Mouse (Mus musculus) cortical plate, adult 2 months (tissue): Measurements from ENCODE around the gene Ago3.

Experiments used
- CTCF ChIP-seq: fragments of 200-500 bp; IDR thresholded peaks from 2 replicates; pipeline ENCODE4 v1.5.1; 2011; ENCODE audit warnings: mild to moderate bottlenecking, control low read depth, low read length; ENCODE audit not compliant: insufficient read depth; ENCODE audit errors: extremely low read depth
- POLR2A ChIP-seq: fragments of 200-500 bp; IDR thresholded peaks from 2 replicates; pipeline ENCODE4 v1.6.1; 2011; ENCODE audit warnings: mild to moderate bottlenecking, low read length, control low read depth; ENCODE audit not compliant: insufficient read depth; ENCODE audit errors: extremely low read depth

- TF ChIP-seq CTCF, result peak; percentile 53
- TF ChIP-seq POLR2A, result peak; percentile 38; the same call in 1 of the 2 replicates
Measured at GRCm38 (mm10) chr4:126468285-126468901, 39.0 kb upstream of the Ago3 start, which contains the start of gene Ago1.
